Mouse (Mus musculus): Measurements from ENCODE around the gene Rps24. TPM values are rescaled to one million over a fixed set of nuclear protein-coding genes. Genes with fewer than 3 reads are reported as not detected.

The Rps24 gene
- total RNA-seq, 2 experiments from 2014 or later = 818 to 858 TPM

- no peak for DNase-seq (ENCODE audit: low spot score in 2 of 2)
Measured at GRCm38 (mm10) chr14:24510679-24511078, 23.8 kb downstream of the Rps24 start.

- peak in 1 of 2 experiments; percentile 44 for DNase-seq (ENCODE audit: low spot score in 2 of 2)
Measured at GRCm38 (mm10) chr14:24512527-24513161, 25.7 kb downstream of the Rps24 start.

GRCm38 (mm10) chr14:24521597-24521996 is 34.7 kb downstream of the Rps24 start:
- no peak for DNase-seq (ENCODE audit: low spot score in 2 of 2)

DNA sequence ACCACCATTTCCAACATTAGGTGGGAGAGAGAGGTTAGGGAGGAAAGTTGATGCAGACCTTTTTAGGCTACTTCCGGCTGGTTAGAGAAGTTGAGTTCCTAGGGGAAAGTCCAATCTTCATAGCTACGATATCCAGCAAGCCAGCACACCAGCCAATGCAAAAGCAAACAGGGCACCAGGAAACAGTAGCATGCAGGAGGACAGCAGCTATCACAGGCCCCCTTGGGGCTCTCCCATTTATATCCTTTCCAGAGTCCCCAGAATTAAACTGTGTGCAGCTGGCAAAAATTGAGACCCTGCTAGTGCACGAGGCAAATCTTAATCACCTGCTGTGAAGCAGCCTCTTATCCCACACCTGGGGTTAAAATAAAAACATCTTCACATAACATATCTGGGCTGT is 38.2 kb downstream of the Rps24 start:
- no peak for DNase-seq (ENCODE audit: low spot score in 2 of 2)

DNA sequence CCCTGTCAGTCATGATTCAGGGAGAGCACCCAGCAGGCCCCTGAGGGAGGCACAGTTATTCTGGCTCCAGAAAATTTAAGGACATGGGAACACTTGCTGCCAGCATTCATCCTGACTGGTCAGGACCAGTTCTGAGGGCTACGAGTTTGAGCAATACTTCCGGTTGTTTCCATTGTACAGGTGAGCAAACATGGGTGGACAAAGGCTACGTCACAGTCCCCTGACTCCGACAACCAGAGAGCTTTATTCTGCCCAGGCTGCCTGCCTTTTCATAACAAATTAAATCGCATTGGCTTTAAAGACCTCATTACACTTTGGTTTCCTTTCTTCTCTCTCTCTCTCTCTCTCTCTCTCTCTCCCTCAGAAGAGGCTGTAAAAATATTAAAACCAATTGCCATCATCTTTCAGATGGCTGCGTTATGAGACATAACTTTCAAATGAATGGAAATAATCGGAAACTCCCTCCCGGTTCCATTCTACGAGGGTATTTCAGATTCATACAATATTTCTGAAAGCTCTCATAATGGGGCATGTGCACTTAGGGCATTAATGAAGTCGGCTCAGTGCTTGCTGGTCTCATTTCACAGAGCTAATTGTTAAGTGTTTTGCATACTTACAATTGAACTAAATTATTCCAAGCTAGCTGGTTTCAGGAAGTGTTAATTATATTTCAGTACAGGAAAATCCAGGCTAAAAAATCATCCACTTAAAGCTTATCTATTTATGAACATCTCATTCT is 38.9 kb downstream of the Rps24 start:
- DNase-seq (ENCODE audit: low spot score in 2 of 2) = no peak

DNA sequence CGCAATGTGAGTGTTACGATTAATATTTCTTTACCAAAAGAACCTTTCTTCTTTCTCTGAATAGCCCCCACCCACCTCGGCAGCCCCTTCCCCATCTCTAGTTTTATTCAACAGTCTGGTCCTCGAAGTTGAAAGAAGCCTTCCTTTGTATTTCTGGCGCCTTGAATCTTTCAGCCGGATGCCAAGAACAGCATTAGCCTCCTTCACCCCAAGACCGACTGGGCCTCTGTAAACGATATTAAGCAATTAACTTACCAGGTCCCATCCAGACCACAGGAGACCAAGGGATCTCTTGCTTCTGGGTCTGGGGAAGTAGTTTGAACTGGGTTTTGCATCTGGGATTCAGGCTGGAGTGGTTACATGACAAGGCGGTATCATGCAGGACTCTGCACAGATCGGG is 39.5 kb downstream of the Rps24 start:
- no peak for DNase-seq (ENCODE audit: low spot score in 2 of 2)

DNA sequence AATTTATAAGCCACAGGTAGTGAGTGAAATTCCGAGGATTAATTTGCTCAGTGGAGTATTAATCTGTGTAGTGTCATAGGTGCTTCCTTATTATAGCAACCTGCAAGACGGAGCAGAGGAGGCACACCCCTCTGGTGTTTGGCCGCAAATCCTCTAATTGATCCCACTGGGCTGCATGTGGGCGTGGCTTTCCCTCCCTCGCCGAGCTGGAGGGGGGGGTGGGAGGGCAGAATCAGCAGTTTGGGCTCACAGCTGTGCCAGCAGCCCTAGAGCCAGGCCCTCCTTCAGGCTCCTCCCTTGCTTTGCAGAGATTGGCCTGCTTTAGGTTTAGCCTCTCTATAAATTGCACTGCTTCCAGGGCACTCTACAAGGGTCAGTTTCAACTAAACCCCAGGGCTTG is 43.3 kb downstream of the Rps24 start:
- no peak for DNase-seq (ENCODE audit: low spot score in 2 of 2)

GRCm38 (mm10) chr14:24534865-24535545 is 48.1 kb downstream of the Rps24 start:
- DNase-seq (ENCODE audit: low spot score in 2 of 2) = peak in 1 of 2 experiments; percentile 48

- DNase-seq (ENCODE audit: low spot score in 2 of 2) = no peak
Measured at GRCm38 (mm10) chr14:24542901-24543300, 56.0 kb downstream of the Rps24 start.

- peak in 1 of 2 experiments; percentile 63 for DNase-seq (ENCODE audit: low spot score in 2 of 2)
Measured at GRCm38 (mm10) chr14:24544057-24544456, 57.1 kb downstream of the Rps24 start.

Other genes with a start within 250 kb of the Rps24 start
- gene Dlg5, start 241.2 kb upstream of the Rps24 start, total RNA-seq (2021) = 10 to 100 TPM; 58.1 to 63.6 TPM
- not detected for gene E330034G19Rik, start 193.9 kb upstream of the Rps24 start, total RNA-seq (2021)
- 10 to 100 TPM; 32.5 to 35.4 TPM for gene Polr3a, start 67 bp upstream of the Rps24 start, total RNA-seq (2021)

All from layer of hippocampus, adult 18-20 months (tissue).